Mouse (Mus musculus) intestine, embryonic 15.5 days (tissue): ENCODE results near the gene Pik3ca. TPM values are rescaled to one million over a fixed set of nuclear protein-coding genes. Genes with fewer than 3 reads are reported as not detected.

Experiments used
- ATAC-seq: fragments of 200-750 bp; cut with Nextera tagmentation; 2 replicates; pipeline ENCODE4 v1.8.0; 2017; ENCODE audit warnings: moderate TSS enrichment, moderate library complexity
- H3K27ac ChIP-seq: fragments of 300-500 bp; sonication (generic); 2 replicates; pipeline ENCODE4 v1.5.1; 2015; ENCODE audit warnings: mild to moderate bottlenecking, inconsistent platforms
- H3K27me3 ChIP-seq: fragments of 300-500 bp; sonication (generic); replicated peaks from 2 replicates; pipeline ENCODE4 v1.6.1; 2015; ENCODE audit warnings: inconsistent platforms
- H3K36me3 ChIP-seq: fragments of 300-500 bp; sonication (generic); 2 replicates; pipeline ENCODE4 v1.6.1; 2015; ENCODE audit warnings: inconsistent platforms
- H3K4me1 ChIP-seq: fragments of 300-500 bp; sonication (generic); replicated peaks from 2 replicates; pipeline ENCODE4 v1.6.1; 2015; ENCODE audit warnings: inconsistent platforms
- H3K4me2 ChIP-seq: fragments of 300-500 bp; sonication (generic); replicated peaks from 2 replicates; pipeline ENCODE4 v1.6.1; 2015; ENCODE audit warnings: mild to moderate bottlenecking, inconsistent platforms
- H3K4me3 ChIP-seq: fragments of 300-500 bp; sonication (generic); replicated peaks from 2 replicates; pipeline ENCODE4 v1.5.1; 2015; ENCODE audit warnings: inconsistent platforms
- H3K9ac ChIP-seq: fragments of 300-500 bp; sonication (generic); 2 replicates; pipeline ENCODE4 v1.6.1; 2015; ENCODE audit warnings: inconsistent platforms
- H3K9me3 ChIP-seq: fragments of 300-500 bp; sonication (generic); 2 replicates; pipeline ENCODE4 v1.6.1; 2016; ENCODE audit warnings: inconsistent platforms
- whole genome bisulfite sequencing: fragments of 180-500 bp; shearing (Covaris S2); methylation state at CpG from one replicate; pipeline ENCODE4 v1.1.7; 2015; 5-methylcytosine and 5-hydroxymethylcytosine counted together
- polyA plus RNA-seq: library from polyadenylated mRNA; unstranded; fragments of >200 nt; fragmentation: Nextera tagmentation; extraction: Ambion mirVana; gene quantifications from 2 replicates; pipeline ENCODE4 v1.2.1, GENCODE M21; 2015

Pik3ca gene
- polyA plus RNA-seq, 1 experiment from 2014 or later: 10.9 TPM

- H3K4me2 ChIP-seq: no peak overlapping the region
- no peak for ATAC-seq
- no peak overlapping the region for H3K9ac ChIP-seq
- no peaks in the 10 kb centered on the region for H3K9me3 ChIP-seq
- no peak overlapping the region for H3K27ac ChIP-seq
- 60% methylated on average over 14 of the region's 14 CpGs for WGBS
- no peaks in the 10 kb centered on the region; the same call in 1 of the 2 replicates for H3K4me1 ChIP-seq
- no peaks in the 10 kb centered on the region for H3K36me3 ChIP-seq
- H3K27me3 ChIP-seq: no peaks in the 10 kb centered on the region
- H3K4me3 ChIP-seq: no peak overlapping the region
Measured at GRCm38 (mm10) chr3:32472191-32472900, 74.9 kb downstream of the Pik3ca start.

GRCm38 (mm10) chr3:32473184-32473583 lies 75.7 kb downstream of the Pik3ca start:
- no peak overlapping the region for H3K4me2 ChIP-seq
- H3K9ac ChIP-seq: no peak overlapping the region
- no peaks in the 10 kb centered on the region for H3K36me3 ChIP-seq
- H3K27me3 ChIP-seq: no peaks in the 10 kb centered on the region
- H3K27ac ChIP-seq: no peak overlapping the region
- H3K9me3 ChIP-seq: no peaks in the 10 kb centered on the region
- H3K4me3 ChIP-seq: no peak overlapping the region
- no peak for ATAC-seq
- H3K4me1 ChIP-seq: no peaks in the 10 kb centered on the region; the same call in 1 of the 2 replicates
- WGBS: 73% methylated on average over 10 of the region's 10 CpGs

GRCm38 (mm10) chr3:32479961-32480360 lies 82.5 kb downstream of the Pik3ca start:
- no peaks in the 10 kb centered on the region for H3K27me3 ChIP-seq
- H3K9ac ChIP-seq: no peak overlapping the region
- no peak overlapping the region for H3K4me2 ChIP-seq
- no peaks in the 10 kb centered on the region for H3K4me1 ChIP-seq
- H3K27ac ChIP-seq: no peak overlapping the region
- no peak overlapping the region for H3K4me3 ChIP-seq
- H3K36me3 ChIP-seq: no peaks in the 10 kb centered on the region
- ATAC-seq: no peak
- H3K9me3 ChIP-seq: no peaks in the 10 kb centered on the region
- 95% methylated on average over 7 of the region's 7 CpGs for WGBS

- ATAC-seq: no peak
- H3K4me3 ChIP-seq: no peak overlapping the region
- no peaks in the 10 kb centered on the region for H3K27me3 ChIP-seq
- no peaks in the 10 kb centered on the region for H3K36me3 ChIP-seq
- H3K9me3 ChIP-seq: no peaks in the 10 kb centered on the region
- H3K9ac ChIP-seq: no peak overlapping the region
- no peak overlapping the region for H3K27ac ChIP-seq
- no peak overlapping the region for H3K4me2 ChIP-seq
- no peaks in the 10 kb centered on the region for H3K4me1 ChIP-seq
- 77% methylated on average over 3 of the region's 3 CpGs for WGBS
Measured at GRCm38 (mm10) chr3:32483035-32483434, 85.6 kb downstream of the Pik3ca start.

GRCm38 (mm10) chr3:32486543-32486942 lies 89.1 kb downstream of the Pik3ca start:
- H3K4me1 ChIP-seq: no peaks in the 10 kb centered on the region
- 80% methylated on average over 4 of the region's 4 CpGs for WGBS
- no peak for ATAC-seq

GRCm38 (mm10) chr3:32488172-32488571 lies 90.7 kb downstream of the Pik3ca start:
- Histone ChIP-seq H3K27ac (no peak overlapping the region), H3K4me1 (no peaks in the 10 kb centered on the region), H3K4me2 (no peak overlapping the region), H3K4me3 (no peak overlapping the region), H3K27me3 (no peaks in the 10 kb centered on the region), H3K9ac (no peak overlapping the region), H3K9me3 (no peaks in the 10 kb centered on the region), H3K36me3 (no peaks in the 10 kb centered on the region)
- no peak for ATAC-seq
- 82% methylated on average over 6 of the region's 6 CpGs for WGBS

More at GRCm38 (mm10) chr3:32486543-32486942, 89.1 kb downstream of the Pik3ca start:
- Histone ChIP-seq H3K4me3 (no peak overlapping the region), H3K9me3 (no peaks in the 10 kb centered on the region), H3K36me3 (no peaks in the 10 kb centered on the region), H3K9ac (no peak overlapping the region), H3K27me3 (no peaks in the 10 kb centered on the region), H3K4me2 (no peak overlapping the region), H3K27ac (no peak overlapping the region)

GRCm38 (mm10) chr3:32490076-32490927 lies 92.8 kb downstream of the Pik3ca start:
- no peak overlapping the region for H3K27ac ChIP-seq
- peak; percentile 41; the same call in 1 of the 2 replicates for ATAC-seq
- WGBS: 63% methylated on average over 15 of the region's 15 CpGs

GRCm38 (mm10) chr3:32490928-32491315 lies 93.5 kb downstream of the Pik3ca start:
- Histone ChIP-seq H3K9me3 (no peaks in the 10 kb centered on the region), H3K4me3 (no peak overlapping the region), H3K4me1 (no peaks in the 10 kb centered on the region), H3K4me2 (no peak overlapping the region), H3K9ac (no peak overlapping the region), H3K27ac (no peak overlapping the region), H3K36me3 (no peaks in the 10 kb centered on the region), H3K27me3 (no peaks in the 10 kb centered on the region)
- no peak for ATAC-seq

More at GRCm38 (mm10) chr3:32490076-32490927, 92.8 kb downstream of the Pik3ca start:
- H3K36me3 ChIP-seq: no peaks in the 10 kb centered on the region
- no peak overlapping the region for H3K4me2 ChIP-seq
- no peak overlapping the region for H3K9ac ChIP-seq
- no peaks in the 10 kb centered on the region for H3K27me3 ChIP-seq
- H3K9me3 ChIP-seq: no peaks in the 10 kb centered on the region
- no peaks in the 10 kb centered on the region for H3K4me1 ChIP-seq
- H3K4me3 ChIP-seq: no peak overlapping the region

GRCm38 (mm10) chr3:32492097-32493090 lies 94.9 kb downstream of the Pik3ca start, which contains the start of gene Kcnmb3:
TSS of gene Kcnmb3 (minus strand) at chr3:32492231.
- Histone ChIP-seq H3K4me3 (no peak within 1 kb of the TSS), H3K9ac (no peak within 1 kb of the TSS), H3K9me3 (no peaks in the 10 kb centered on the region), H3K27me3 (no peaks in the 10 kb centered on the region), H3K36me3 (no peaks in the 10 kb centered on the region), H3K4me1 (no peaks in the 10 kb centered on the region), H3K4me2 (no peak within 1 kb of the TSS), H3K27ac (no peak within 1 kb of the TSS)
- no peak for ATAC-seq
- WGBS: 79% methylated on average over 11 of the region's 11 CpGs

- no peak for ATAC-seq
- H3K9me3 ChIP-seq: no peaks in the 10 kb centered on the region
- no peak overlapping the region for H3K4me3 ChIP-seq
- no peak overlapping the region for H3K9ac ChIP-seq
- no peaks in the 10 kb centered on the region for H3K36me3 ChIP-seq
- no peaks in the 10 kb centered on the region for H3K4me1 ChIP-seq
- WGBS: 80% methylated on average over 8 of the region's 8 CpGs
- no peak overlapping the region for H3K27ac ChIP-seq
- H3K27me3 ChIP-seq: no peaks in the 10 kb centered on the region
- no peak overlapping the region for H3K4me2 ChIP-seq
Measured at GRCm38 (mm10) chr3:32494387-32495087, 97.1 kb downstream of the Pik3ca start.

- Histone ChIP-seq H3K27ac (no peak overlapping the region), H3K9ac (no peak overlapping the region), H3K4me2 (no peak overlapping the region), H3K36me3 (no peaks in the 10 kb centered on the region), H3K9me3 (no peaks in the 10 kb centered on the region), H3K27me3 (no peaks in the 10 kb centered on the region), H3K4me1 (no peaks in the 10 kb centered on the region), H3K4me3 (no peak overlapping the region)
- ATAC-seq: no peak
- WGBS: 64% methylated on average over 8 of the region's 8 CpGs
Measured at GRCm38 (mm10) chr3:32495088-32495770, 97.8 kb downstream of the Pik3ca start.
